8 mouse cellular contexts compared by ENCODE assay signal in the genomic region with DNA sequence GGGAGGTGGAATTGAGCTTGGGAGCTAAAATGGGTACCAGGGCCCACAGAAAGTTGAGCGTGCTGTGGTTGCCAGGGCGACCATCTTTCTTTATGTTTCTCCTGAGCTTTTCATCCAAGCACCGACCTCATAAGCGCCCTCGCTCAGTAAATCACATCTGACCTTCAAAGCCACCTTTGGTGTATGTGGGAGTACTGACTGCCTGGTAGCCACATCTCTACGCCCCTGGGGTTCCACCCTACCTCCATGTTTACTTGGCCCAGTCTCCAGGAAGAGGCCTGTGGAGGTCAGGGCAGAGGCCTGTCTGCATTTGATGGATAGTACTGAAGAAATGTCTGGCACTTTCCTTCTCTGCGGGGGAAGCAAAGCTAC. TPM values are rescaled to one million over a fixed set of nuclear protein-coding genes. Genes with fewer than 3 reads are reported as not detected.
A peak's percentile ranks its signal among the peaks of the same experiment; 100 is the strongest.
DNase-seq lines count a peak whose midpoint lies in the region; ATAC-seq lines count a peak whose summit lies in the region.

No protein-coding gene starts in this region.

- H3K27me3 ChIP-seq in neural tube, embryonic 11.5 days (ENCODE audit: control insufficient read depth, insufficient read depth, low read length), result no peaks in the 10 kb centered on the region
- H3K27me3 ChIP-seq in kidney, embryonic 16.5 days (ENCODE audit: insufficient read depth, low read length), result no peaks in the 10 kb centered on the region

- H3K4me2 ChIP-seq in neural tube, embryonic 11.5 days (ENCODE audit: low read depth), result peak overlapping the region; percentile 45
- H3K4me2 ChIP-seq in kidney, embryonic 16.5 days (replicated peaks; ENCODE audit: low read depth, low read length), result peak overlapping the region; percentile 49

- H3K36me3 ChIP-seq in neural tube, embryonic 11.5 days (ENCODE audit: control insufficient read depth, insufficient read depth, low read length), result no peaks in the 10 kb centered on the region
- no peaks in the 10 kb centered on the region for H3K36me3 ChIP-seq in kidney, embryonic 16.5 days (ENCODE audit: insufficient read depth, low read length)

- peak; percentile 68 for DNase-seq in neural tube, embryonic 11.5 days (ENCODE audit: low spot score)
- no peak for DNase-seq in neural tube, embryonic 10.5 days (ENCODE audit: extremely low spot score, low spot score)
- peak; percentile 67 for DNase-seq in forelimb bud, embryonic 11.5 days (ENCODE audit: low read depth, low spot score)
- DNase-seq in lung, postnatal 4 days, result peak; percentile 48 to 62
- DNase-seq in natural killer cell, adult 2 months (ENCODE audit: low spot score in 2 of 2), result no peak
- no peak for DNase-seq in layer of hippocampus, postnatal 36 days

- peak overlapping the region; percentile 90 for H3K27ac ChIP-seq in neural tube, embryonic 11.5 days (ENCODE audit: low read depth, low read length)
- H3K27ac ChIP-seq in kidney, embryonic 16.5 days (ENCODE audit: low read length), result peak overlapping the region; percentile 96

- peak overlapping the region; percentile 50 for H3K9ac ChIP-seq in neural tube, embryonic 11.5 days (ENCODE audit: low read length)
- H3K9ac ChIP-seq in kidney, embryonic 16.5 days (replicated peaks; ENCODE audit: low read length), result peak overlapping the region; percentile 58

- H3K9me3 ChIP-seq in neural tube, embryonic 11.5 days (ENCODE audit: control insufficient read depth, low read length), result no peaks in the 10 kb centered on the region
- no peaks in the 10 kb centered on the region for H3K9me3 ChIP-seq in kidney, embryonic 16.5 days (ENCODE audit: low read length)

- peaks cover 11% of the 10 kb centered on the region for H3K4me1 ChIP-seq in neural tube, embryonic 11.5 days (ENCODE audit: control insufficient read depth, insufficient read depth, low read length)
- H3K4me1 ChIP-seq in kidney, embryonic 16.5 days (ENCODE audit: insufficient read depth, low read length), result peaks cover 20% of the 10 kb centered on the region

- no peak overlapping the region for H3K4me3 ChIP-seq in neural tube, embryonic 11.5 days (ENCODE audit: low read depth, low read length)
- peak overlapping the region; percentile 27 for H3K4me3 ChIP-seq in kidney, embryonic 16.5 days (ENCODE audit: low read length)

- WGBS in neural tube, embryonic 11.5 days, result 19% methylated on average over 7 of the region's 7 CpGs
- WGBS in kidney, embryonic 16.5 days, result 16% methylated on average over 7 of the region's 7 CpGs

- peak; percentile 28; the same call in 1 of the 2 replicates for ATAC-seq in neural tube, embryonic 11.5 days (ENCODE audit: insufficient read depth, low FRiP score, low TSS enrichment)
- ATAC-seq in kidney, embryonic 16.5 days (ENCODE audit: low FRiP score, low TSS enrichment), result peak; percentile 52
- no peak for ATAC-seq in activated CD4-positive, CD25-positive, alpha-beta regulatory T cell, adult 4 months

RNA-seq across cellular contexts. Expression of a gene that starts 13.7 kb away (rescaled TPM):
- polyA plus RNA-seq in neural tube, embryonic 11.5 days (2014; fragmentation: Nextera tagmentation; extraction: Ambion mirVana), result 36.8 and 45.8 TPM in 2 replicates
- 32.7 and 33.3 TPM in 2 replicates for polyA plus RNA-seq in kidney, embryonic 16.5 days (2015; fragmentation: Nextera tagmentation; extraction: Ambion mirVana)
- 10 to 100 TPM; 78.2 to 80.4 TPM for total RNA-seq in layer of hippocampus, postnatal 36 days (2021)
- 10 to 100 TPM; 13.8 to 17.2 TPM for polyA plus RNA-seq in activated CD4-positive, CD25-positive, alpha-beta regulatory T cell, adult 4 months (2017; shearing (Covaris generic))

RNA-seq across cellular contexts. Expression of a gene that starts 18.6 kb away (rescaled TPM):
- 3.1 and 3.5 TPM in 2 replicates for polyA plus RNA-seq in neural tube, embryonic 11.5 days (2014; fragmentation: Nextera tagmentation; extraction: Ambion mirVana)
- polyA plus RNA-seq in kidney, embryonic 16.5 days (2015; fragmentation: Nextera tagmentation; extraction: Ambion mirVana), result 20.0 and 20.5 TPM in 2 replicates
- 1 to 10 TPM; 4.6 to 6.1 TPM for total RNA-seq in layer of hippocampus, postnatal 36 days (2021)
- not detected for polyA plus RNA-seq in activated CD4-positive, CD25-positive, alpha-beta regulatory T cell, adult 4 months (2017; shearing (Covaris generic))

RNA-seq across cellular contexts. Expression of a gene that starts 28.8 kb away (rescaled TPM):
- polyA plus RNA-seq in neural tube, embryonic 11.5 days (2014; fragmentation: Nextera tagmentation; extraction: Ambion mirVana), result 333 and 341 TPM in 2 replicates
- polyA plus RNA-seq in kidney, embryonic 16.5 days (2015; fragmentation: Nextera tagmentation; extraction: Ambion mirVana), result 219 and 223 TPM in 2 replicates
- 10 to 100 TPM; 83.0 to 83.8 TPM for total RNA-seq in layer of hippocampus, postnatal 36 days (2021)
- 100 to 1,000 TPM in 1 of 2 experiments, 10 to 100 TPM in 1; 99.7 to 101 TPM for polyA plus RNA-seq in activated CD4-positive, CD25-positive, alpha-beta regulatory T cell, adult 4 months (2017; shearing (Covaris generic))

RNA-seq across cellular contexts. Expression of a gene that starts 43.7 kb away (rescaled TPM):
- polyA plus RNA-seq in neural tube, embryonic 11.5 days (2014; fragmentation: Nextera tagmentation; extraction: Ambion mirVana), result 77.3 and 77.7 TPM in 2 replicates
- 73.9 and 80.1 TPM in 2 replicates for polyA plus RNA-seq in kidney, embryonic 16.5 days (2015; fragmentation: Nextera tagmentation; extraction: Ambion mirVana)
- total RNA-seq in layer of hippocampus, postnatal 36 days (2021), result 10 to 100 TPM; 49.8 to 50.8 TPM
- polyA plus RNA-seq in activated CD4-positive, CD25-positive, alpha-beta regulatory T cell, adult 4 months (2017; shearing (Covaris generic)), result 10 to 100 TPM; 48.3 to 56.3 TPM

RNA-seq across cellular contexts. Expression of a gene that starts 57.4 kb away (rescaled TPM):
- 11.6 and 14.1 TPM in 2 replicates for polyA plus RNA-seq in neural tube, embryonic 11.5 days (2014; fragmentation: Nextera tagmentation; extraction: Ambion mirVana)
- 15.7 and 18.3 TPM in 2 replicates for polyA plus RNA-seq in kidney, embryonic 16.5 days (2015; fragmentation: Nextera tagmentation; extraction: Ambion mirVana)
- 10 to 100 TPM; 13.9 to 25.2 TPM for total RNA-seq in layer of hippocampus, postnatal 36 days (2021)
- under 1 TPM in 1 of 2 experiments, not detected in 1; 0.21 TPM for polyA plus RNA-seq in activated CD4-positive, CD25-positive, alpha-beta regulatory T cell, adult 4 months (2017; shearing (Covaris generic))

Comparison
In these comparisons a context has a peak if more than half of its experiments do, and no peak if none do; other contexts are left out.
1. DNase-seq: peak in neural tube, embryonic 11.5 days (single experiment), forelimb bud, embryonic 11.5 days (single experiment) and lung, postnatal 4 days (2 of 2); none in neural tube, embryonic 10.5 days (single experiment), natural killer cell, adult 2 months (0 of 2) and layer of hippocampus, postnatal 36 days (0 of 2).